Comparison of ENCODE assay signal across 14 mouse cellular contexts in the genomic region with DNA sequence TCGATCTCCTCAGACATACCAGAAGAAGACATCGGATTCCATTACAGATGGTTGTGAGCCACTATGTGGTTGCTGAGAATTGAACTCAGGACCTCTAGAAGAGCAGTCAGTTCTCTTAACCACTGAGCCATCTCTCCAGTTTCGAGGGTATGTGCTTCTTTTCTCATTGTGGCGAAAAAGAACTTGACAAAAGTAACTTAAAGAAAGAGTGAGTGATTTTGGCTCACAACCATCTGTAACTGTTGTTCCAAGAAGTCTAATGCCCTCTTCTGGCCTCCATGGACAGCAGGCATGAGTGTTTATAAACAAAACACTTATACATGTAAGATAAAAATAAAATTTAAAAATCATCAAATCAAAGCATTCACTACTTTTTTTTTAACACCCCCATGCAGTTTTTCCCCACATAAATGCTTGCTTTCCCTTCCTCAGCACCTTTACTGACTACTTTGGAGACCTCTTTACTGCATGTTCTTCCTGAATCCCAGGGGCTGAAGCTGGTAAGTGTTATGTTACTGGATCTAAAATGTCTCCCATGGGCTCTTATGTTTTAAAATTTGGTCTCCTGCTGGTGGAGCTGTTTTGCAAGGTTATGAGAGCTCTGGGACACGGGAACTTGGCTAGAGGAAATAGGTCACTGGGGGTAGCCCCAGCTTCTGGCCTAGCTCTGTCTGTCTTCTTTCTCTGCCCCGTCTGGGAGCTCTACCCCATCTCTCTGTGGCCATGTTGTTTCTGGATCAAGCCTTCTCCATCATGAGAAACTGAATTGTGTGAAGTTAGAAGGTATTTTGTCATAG.
DNase-seq lines count a peak whose midpoint lies in the region; ATAC-seq and TF ChIP-seq lines count a peak whose summit lies in the region.
"Had no signal": no experiment of that assay in that cellular context is flagged by ENCODE, and none has a peak within 500 bp of the region (broad histone marks: within the 10 kb centered on the region; RNA-seq: fewer than 3 reads in every experiment).

No protein-coding gene starts in this region.

- peaks cover 1% of the 10 kb centered on the region; the same call in 1 of the 2 replicates for H3K4me1 ChIP-seq in heart, adult 2 months (ENCODE audit: control insufficient read depth, insufficient read depth, low read length)
- no peaks in the 10 kb centered on the region for H3K4me1 ChIP-seq in lung, embryonic 14.5 days (ENCODE audit: insufficient read depth)
- no peaks in the 10 kb centered on the region for H3K4me1 ChIP-seq in lung, adult 2 months (ENCODE audit: control insufficient read depth, insufficient read depth, low read length)
- peaks cover 0 to 24% of the 10 kb centered on the region in 2 experiments; a peak in 2 of 4 replicates for H3K4me1 ChIP-seq in CH12.LX (ENCODE audit: control insufficient read depth in 1 of 2, insufficient read depth in 2 of 2)
- H3K4me1 ChIP-seq: embryonic facial prominence, embryonic 10.5 days; neural tube, embryonic 13.5 days had no signal

- TF ChIP-seq POLR2A in heart, adult 2 months (IDR thresholded peaks at IDR 0.05; ENCODE audit: insufficient read depth, low read depth, low read length) = no peak
- TF ChIP-seq POLR2A in lung, adult 2 months (IDR thresholded peaks at IDR 0.05; ENCODE audit: borderline replicate concordance, extremely low read depth, low read depth, low read length) = no peak
- TF ChIP-seq POLR2A in CH12.LX (IDR thresholded peaks at IDR 0.05; ENCODE audit: low read depth, low read length) = no peak

- in situ Hi-C loops in CH12.LX (cut with MboI; ENCODE audit: low pct_ligation_motif_present, low pct_unique_long_range_greater_than_20kb, low sequenced_read_pairs) = loop anchor here (5.0 to 10.0 kb wide), 2 partner anchors 521 to 658 kb away; partner anchors contain the start of gene Nrp1

- intact Hi-C loops in heart, adult 2 months (cut with DNase I) = loop anchor here (5.0 kb wide), 2 partner anchors 79 to 521 kb away; partner anchors contain the start of gene Nrp1

- H3K9me3 ChIP-seq in lung, embryonic 14.5 days (ENCODE audit: low read depth, low read length) = no peaks in the 10 kb centered on the region
- H3K9me3 ChIP-seq in CH12.LX (replicated peaks; ENCODE audit: low read length) = no peaks in the 10 kb centered on the region
- H3K9me3 ChIP-seq: embryonic facial prominence, embryonic 10.5 days; neural tube, embryonic 13.5 days had no signal

- peak; percentile 59 for TF ChIP-seq RAD21 in CH12.LX (IDR thresholded peaks at IDR 0.05; ENCODE audit: low read depth, low read length)

- peak in 1 of 2 experiments; percentile 15 for DNase-seq in heart, adult 2 months
- no peak for DNase-seq in heart, postnatal 4 days
- DNase-seq in lung, embryonic 14.5 days = peak; percentile 51
- no peak for DNase-seq in lung, adult 2 months
- DNase-seq in CH12.LX (ENCODE audit: extremely low read depth) = peak; percentile 75
- peak; percentile 27 for DNase-seq in skeletal muscle tissue, adult 2 months (ENCODE audit: low read depth, low spot score)
- DNase-seq in ovary, postnatal 14 days (ENCODE audit: low spot score) = no peak
- DNase-seq: cerebellum, adult 9-11 months; kidney, adult 11 months; retina, postnatal 1 day had no signal

- 76% methylated on average over 6 of the region's 6 CpGs for WGBS in heart, adult 2 months
- 75% methylated on average over 6 of the region's 6 CpGs for WGBS in lung, embryonic 14.5 days
- 70% methylated on average over 6 of the region's 6 CpGs for WGBS in lung, adult 2 months

- H3K27ac ChIP-seq in heart, adult 2 months = no peak overlapping the region
- no peak overlapping the region for H3K27ac ChIP-seq in lung, embryonic 14.5 days (ENCODE audit: low read depth)
- no peak overlapping the region for H3K27ac ChIP-seq in CH12.LX (ENCODE audit: insufficient read depth, low read depth)
- H3K27ac ChIP-seq: embryonic facial prominence, embryonic 10.5 days; neural tube, embryonic 13.5 days had no signal

- no peak overlapping the region for H3K4me3 ChIP-seq in heart, adult 2 months
- H3K4me3 ChIP-seq in lung, embryonic 14.5 days (ENCODE audit: low read depth, low read length) = no peak overlapping the region
- no peak overlapping the region for H3K4me3 ChIP-seq in lung, adult 2 months (replicated peaks; ENCODE audit: extremely low read depth, low read depth, low read length)
- no peak overlapping the region for H3K4me3 ChIP-seq in CH12.LX (replicated peaks in 1 of 3; ENCODE audit: low read depth in 2 of 3, low read length in 2 of 3, poor library complexity in 1 of 3)
- H3K4me3 ChIP-seq: embryonic facial prominence, embryonic 10.5 days; neural tube, embryonic 13.5 days had no signal

- no peaks in the 10 kb centered on the region for H3K36me3 ChIP-seq in heart, adult 2 months (ENCODE audit: control insufficient read depth, insufficient read depth, low read length)
- no peaks in the 10 kb centered on the region for H3K36me3 ChIP-seq in lung, embryonic 14.5 days (ENCODE audit: insufficient read depth)
- H3K36me3 ChIP-seq in CH12.LX (replicated peaks in 1 of 2; ENCODE audit: control insufficient read depth in 1 of 2, insufficient read depth in 1 of 2, low read length in 1 of 2) = no peaks in the 10 kb centered on the region
- H3K36me3 ChIP-seq: embryonic facial prominence, embryonic 10.5 days; neural tube, embryonic 13.5 days had no signal

- ATAC-seq in lung, embryonic 14.5 days (ENCODE audit: insufficient read depth) = no peak

- H3K9ac ChIP-seq in heart, adult 2 months (ENCODE audit: low read depth, low read length) = no peak overlapping the region
- H3K9ac ChIP-seq in lung, embryonic 14.5 days = no peak overlapping the region
- H3K9ac ChIP-seq in CH12.LX (ENCODE audit: insufficient read depth, low read depth) = no peak overlapping the region
- H3K9ac ChIP-seq: neural tube, embryonic 13.5 days had no signal

- H3K4me2 ChIP-seq in lung, embryonic 14.5 days = no peak overlapping the region
- no peak overlapping the region for H3K4me2 ChIP-seq in CH12.LX (ENCODE audit: insufficient read depth, low read depth, poor library complexity, severe bottlenecking)
- H3K4me2 ChIP-seq: heart, embryonic 11.5 days; liver, embryonic 11.5 days; neural tube, embryonic 13.5 days had no signal

- no peaks in the 10 kb centered on the region for H3K79me2 ChIP-seq in heart, adult 2 months (replicated peaks; ENCODE audit: control insufficient read depth, insufficient read depth, low read length)
- H3K79me2 ChIP-seq in CH12.LX (replicated peaks; ENCODE audit: control insufficient read depth, extremely low read depth, insufficient read depth, poor library complexity, severe bottlenecking) = no peaks in the 10 kb centered on the region

- H3K27me3 ChIP-seq in heart, adult 2 months (ENCODE audit: control insufficient read depth, insufficient read depth, low read length) = no peaks in the 10 kb centered on the region
- no peaks in the 10 kb centered on the region for H3K27me3 ChIP-seq in lung, embryonic 14.5 days (ENCODE audit: insufficient read depth, low read length)
- no peaks in the 10 kb centered on the region for H3K27me3 ChIP-seq in CH12.LX (replicated peaks)
- H3K27me3 ChIP-seq: neural tube, embryonic 13.5 days had no signal

- TF ChIP-seq CTCF in heart, adult 2 months (IDR thresholded peaks at IDR 0.05) = peak; percentile 54
- TF ChIP-seq CTCF in lung, embryonic 14.5 days (IDR thresholded peaks at IDR 0.05; ENCODE audit: low read depth) = no peak
- no peak for TF ChIP-seq CTCF in lung, adult 2 months (IDR thresholded peaks at IDR 0.05; ENCODE audit: insufficient read depth, low read length)
- peak in 1 of 2 experiments; percentile 53; a peak in 2 of 4 replicates for TF ChIP-seq CTCF in CH12.LX (conservative IDR thresholded peaks at IDR 0.05 in 1 of 2, IDR thresholded peaks at IDR 0.05 in 1 of 2; ENCODE audit: low read depth in 2 of 2, low read length in 2 of 2)

- dilution Hi-C loops in CH12.LX (cut with MboI; ENCODE audit: extremely low pct_ligation_motif_present, extremely low pct_unique_long_range_greater_than_20kb, low sequenced_read_pairs) = no loop called here

- TF ChIP-seq EP300 in heart, adult 2 months (IDR thresholded peaks at IDR 0.05; ENCODE audit: insufficient read depth, low read depth, low read length) = no peak
- 0 out of 2 replicates have a peak, but pooled peaks have one; percentile 2 for TF ChIP-seq EP300 in CH12.LX (IDR thresholded peaks at IDR 0.05; ENCODE audit: low read length)

TF ChIP-seq in CH12.LX, 34 proteins besides CTCF, POLR2A, EP300 and RAD21 (continues in another document):
- TF ChIP-seq MAFK (IDR thresholded peaks at IDR 0.05; ENCODE audit: insufficient replicate concordance, low read length) = 0 out of 2 replicates have a peak, but pooled peaks have one; percentile 7
- 0 out of 2 replicates have a peak, but pooled peaks have one; percentile 16 for TF ChIP-seq ELF1 (IDR thresholded peaks at IDR 0.05; ENCODE audit: low read depth, low read length)
- 0 out of 2 replicates have a peak, but pooled peaks have one; percentile 18 for TF ChIP-seq ETS1 (conservative IDR thresholded peaks at IDR 0.05; ENCODE audit: low read depth, low read length)
- TF ChIP-seq MAX (IDR thresholded peaks at IDR 0.05; ENCODE audit: low read length) = no peak
- TF ChIP-seq GABPA (IDR thresholded peaks at IDR 0.05; ENCODE audit: insufficient replicate concordance, low read depth, low read length) = no peak
- no peak for TF ChIP-seq TCF12 (IDR thresholded peaks at IDR 0.05; ENCODE audit: low read depth, low read length)
- TF ChIP-seq RCOR1 (conservative IDR thresholded peaks at IDR 0.05; ENCODE audit: low read depth, low read length) = no peak
- no peak for TF ChIP-seq JUND (conservative IDR thresholded peaks at IDR 0.05; ENCODE audit: low read depth, low read length)
- TF ChIP-seq NRF1 (IDR thresholded peaks at IDR 0.05; ENCODE audit: low read depth, low read length) = no peak
- TF ChIP-seq MXI1 (IDR thresholded peaks at IDR 0.05; ENCODE audit: low read depth, low read length) = no peak
- TF ChIP-seq PAX5 (IDR thresholded peaks at IDR 0.05; ENCODE audit: low read length) = no peak
- TF ChIP-seq MAZ (IDR thresholded peaks at IDR 0.05; ENCODE audit: low read depth, low read length) = no peak
- no peak for TF ChIP-seq JUN (IDR thresholded peaks at IDR 0.05; ENCODE audit: insufficient read depth, low read depth, low read length)
- TF ChIP-seq IRF4 (IDR thresholded peaks at IDR 0.05; ENCODE audit: low read depth, low read length) = peak; percentile 25; the same call in 1 of the 2 replicates
- TF ChIP-seq ZNF384 (IDR thresholded peaks at IDR 0.05; ENCODE audit: low read depth, low read length) = no peak
- no peak for TF ChIP-seq UBTF (IDR thresholded peaks at IDR 0.05; ENCODE audit: low read depth, low read length)
- TF ChIP-seq USF2 (conservative IDR thresholded peaks at IDR 0.05; ENCODE audit: low read depth, low read length) = no peak
- TF ChIP-seq SIN3A (IDR thresholded peaks at IDR 0.05; ENCODE audit: low read length) = no peak; the same call in 1 of the 2 replicates
- TF ChIP-seq ZKSCAN1 (IDR thresholded peaks at IDR 0.05; ENCODE audit: borderline replicate concordance, low read depth, low read length) = no peak
- TF ChIP-seq MEF2A (IDR thresholded peaks at IDR 0.05; ENCODE audit: borderline replicate concordance, low read depth, low read length) = no peak
- no peak for TF ChIP-seq USF1 (IDR thresholded peaks at IDR 0.05; ENCODE audit: low read depth, low read length)

Comparison
In these comparisons a context has a peak if more than half of its experiments do, and no peak if none do; other contexts are left out.
1. DNase-seq: peak in lung, embryonic 14.5 days (single experiment), CH12.LX (single experiment) and skeletal muscle tissue, adult 2 months (single experiment); none in heart, postnatal 4 days (single experiment), lung, adult 2 months (single experiment) and ovary, postnatal 14 days (single experiment).